Mouse (Mus musculus) bone marrow macrophage, adult 2 months (primary cell): ENCODE results near the gene Lefty1. TPM values are rescaled to one million over a fixed set of nuclear protein-coding genes. Genes with fewer than 3 reads are reported as not detected.
A peak's percentile ranks its signal among the peaks of the same experiment; 100 is the strongest.

Experiments used
- H3K27ac ChIP-seq: 2 replicates; pipeline ENCODE4 v1.5.1; 2012; ENCODE audit warnings: low read depth, low read length; ENCODE audit not compliant: insufficient read depth
- H3K4me1 ChIP-seq: 2 replicates; pipeline ENCODE4 v1.6.1; 2012; ENCODE audit warnings: low read length; ENCODE audit not compliant: control insufficient read depth, insufficient read depth
- H3K4me3 ChIP-seq: 2 replicates; pipeline ENCODE4 v1.5.1; 2012; ENCODE audit warnings: mild to moderate bottlenecking, low read length, moderate library complexity; ENCODE audit not compliant: insufficient read depth
- CTCF ChIP-seq: IDR thresholded peaks from 2 replicates; pipeline ENCODE4 v1.5.1; 2012; ENCODE audit warnings: low read depth, mild to moderate bottlenecking, low read length, moderate library complexity
- POLR2A ChIP-seq: IDR thresholded peaks from 2 replicates; pipeline ENCODE4 v1.6.1; 2012; ENCODE audit warnings: mild to moderate bottlenecking, low read depth, low read length, borderline replicate concordance
- polyA plus RNA-seq: library from polyadenylated mRNA; stranded (reverse); fragments of >200 nt; gene quantifications from 2 replicates; pipeline ENCODE4 v1.2.4, GENCODE M21; 2012; ENCODE audit not compliant: missing spikeins, insufficient read depth, insufficient read length

Lefty1 gene
- polyA plus RNA-seq, 1 experiment: not detected

GRCm38 (mm10) chr1:180952808-180953207 lies 18.0 kb downstream of the Lefty1 start:
- Histone ChIP-seq H3K4me3 (no peak overlapping the region), H3K4me1 (peaks cover 10% of the 10 kb centered on the region), H3K27ac (no peak overlapping the region)
- TF ChIP-seq CTCF: no peak
- TF ChIP-seq POLR2A: no peak

DNA sequence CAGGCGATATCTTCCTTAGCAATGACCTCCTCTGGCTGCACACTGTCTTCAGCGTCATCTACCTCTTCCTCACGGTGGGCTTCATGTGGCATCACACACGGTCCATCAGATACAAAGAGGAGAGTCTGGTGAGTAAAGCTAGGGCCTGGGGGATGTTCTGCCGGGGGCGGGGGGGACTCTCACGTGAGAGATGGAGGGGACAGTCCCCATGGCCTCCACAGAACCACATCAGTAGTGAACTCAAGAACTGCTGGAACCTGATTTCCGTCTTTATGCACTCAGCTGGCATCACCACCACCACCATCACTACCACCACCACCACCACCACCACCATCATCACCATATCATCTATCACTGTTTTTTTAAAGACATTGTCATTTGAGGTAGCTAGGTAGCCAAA lies 21.6 kb downstream of the Lefty1 start:
- H3K4me1 ChIP-seq: peaks cover 10% of the 10 kb centered on the region
- H3K4me3 ChIP-seq: no peak overlapping the region
- TF ChIP-seq POLR2A: no peak
- no peak for TF ChIP-seq CTCF
- H3K27ac ChIP-seq: peak overlapping the region; percentile 20; the same call in 1 of the 2 replicates

DNA sequence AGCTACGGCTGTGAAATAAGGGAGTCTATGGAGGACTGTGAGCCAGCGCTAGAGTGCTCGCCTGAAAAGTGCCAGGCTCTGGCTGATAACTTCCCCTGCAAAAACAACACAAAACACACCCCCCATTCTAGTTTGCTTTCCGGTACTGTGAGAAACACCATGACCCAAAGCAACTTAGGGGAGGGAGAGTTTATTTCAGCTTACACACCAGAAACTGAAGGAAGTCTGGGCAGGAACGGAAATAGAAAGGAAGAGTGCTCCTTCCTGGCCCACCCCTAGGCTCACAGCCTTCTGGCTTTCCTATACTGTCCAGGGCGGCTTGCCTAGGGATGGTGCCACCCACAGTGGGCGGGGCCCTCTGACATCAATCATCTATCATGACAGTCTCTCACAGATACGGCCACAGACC lies 22.2 kb downstream of the Lefty1 start:
- peak overlapping the region; percentile 20; the same call in 1 of the 2 replicates for H3K27ac ChIP-seq
- TF ChIP-seq CTCF (no peak), POLR2A (no peak)
- H3K4me3 ChIP-seq: no peak overlapping the region
- peaks cover 10% of the 10 kb centered on the region for H3K4me1 ChIP-seq

- Histone ChIP-seq H3K4me1 (peaks cover 10% of the 10 kb centered on the region), H3K27ac (no peak overlapping the region), H3K4me3 (no peak overlapping the region)
- TF ChIP-seq CTCF (no peak), POLR2A (no peak)
These were observed 23.2 kb downstream of the Lefty1 start for GRCm38 (mm10) chr1:180957989-180958388.

DNA sequence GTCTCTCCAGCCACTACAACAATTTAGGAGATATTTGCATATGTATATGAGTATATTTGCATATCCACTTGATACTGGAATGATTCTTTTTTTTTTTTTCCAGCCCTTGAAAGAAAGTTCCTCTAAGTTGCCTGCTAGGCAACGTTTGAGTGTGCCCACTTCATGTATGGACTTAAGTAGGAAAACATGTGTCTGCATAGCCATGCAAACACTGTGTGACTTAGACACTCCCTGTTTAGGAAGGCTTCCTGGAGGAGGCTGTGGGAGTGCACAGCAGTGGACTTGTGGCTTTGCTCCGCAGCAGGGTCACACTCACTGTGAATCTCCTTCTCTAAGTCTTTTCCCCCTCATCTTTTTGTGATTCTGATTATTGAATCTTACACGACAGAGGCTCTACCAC lies 24.0 kb downstream of the Lefty1 start:
- H3K27ac ChIP-seq: no peak overlapping the region
- TF ChIP-seq POLR2A: no peak
- no peak for TF ChIP-seq CTCF
- H3K4me3 ChIP-seq: no peak overlapping the region
- H3K4me1 ChIP-seq: peaks cover 10% of the 10 kb centered on the region

DNA sequence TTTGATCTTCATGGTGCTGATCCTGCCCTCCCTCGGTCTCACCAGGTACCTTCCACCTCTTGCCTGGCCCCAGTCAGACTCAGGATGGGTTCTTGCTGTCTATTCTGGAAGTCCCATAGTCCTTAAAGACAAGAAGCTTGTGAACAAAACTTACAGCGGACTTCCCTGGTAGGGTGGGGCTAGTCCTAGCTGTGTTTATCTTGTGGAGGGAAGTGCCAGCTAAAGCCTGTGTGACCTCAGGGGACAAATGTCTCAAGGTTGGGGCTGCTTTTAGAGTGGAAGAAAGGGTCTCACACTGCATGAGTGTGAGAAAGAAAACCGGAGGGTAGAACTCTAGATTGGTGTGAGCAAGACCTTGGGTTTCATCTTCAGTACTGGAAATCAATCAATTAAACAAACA lies 31.0 kb downstream of the Lefty1 start:
- TF ChIP-seq POLR2A: no peak
- no peak for TF ChIP-seq CTCF
- no peak overlapping the region for H3K4me3 ChIP-seq
- no peak overlapping the region for H3K27ac ChIP-seq
- no peaks in the 10 kb centered on the region for H3K4me1 ChIP-seq

- Histone ChIP-seq H3K27ac (no peak overlapping the region), H3K4me1 (no peaks in the 10 kb centered on the region), H3K4me3 (no peak overlapping the region)
- TF ChIP-seq POLR2A (no peak), CTCF (no peak)
These were observed 31.7 kb downstream of the Lefty1 start for GRCm38 (mm10) chr1:180966542-180966941.

DNA sequence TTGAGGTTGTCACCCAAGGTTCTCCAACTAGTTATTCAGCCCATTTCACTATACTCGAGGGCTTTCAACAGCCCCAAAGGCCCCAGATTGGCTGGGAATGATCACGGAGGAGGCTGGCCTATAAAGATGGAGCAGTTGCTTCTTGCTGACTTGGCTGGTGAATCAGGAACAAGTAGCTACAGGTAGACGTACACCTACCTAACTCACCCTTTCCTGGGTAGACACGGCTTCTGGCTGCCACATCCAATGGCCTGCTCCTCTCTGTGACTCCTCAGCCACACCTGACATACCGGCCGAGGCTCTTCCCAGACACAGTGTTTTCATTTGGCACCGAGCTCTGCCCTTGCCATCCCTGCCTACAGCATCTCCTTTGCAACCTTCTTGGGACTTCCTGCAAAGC lies 32.4 kb downstream of the Lefty1 start:
- Histone ChIP-seq H3K27ac (no peak overlapping the region), H3K4me3 (no peak overlapping the region), H3K4me1 (no peaks in the 10 kb centered on the region)
- TF ChIP-seq CTCF (no peak), POLR2A (no peak)

- peaks cover 13% of the 10 kb centered on the region for H3K4me1 ChIP-seq
- H3K4me3 ChIP-seq: no peak overlapping the region
- TF ChIP-seq POLR2A (no peak), CTCF (no peak)
- no peak overlapping the region for H3K27ac ChIP-seq
These were observed 38.1 kb downstream of the Lefty1 start for GRCm38 (mm10) chr1:180972941-180973340.

- H3K4me1 ChIP-seq: peaks cover 13% of the 10 kb centered on the region
- TF ChIP-seq CTCF (peak; percentile 72), POLR2A (no peak)
- H3K4me3 ChIP-seq: no peak overlapping the region
- H3K27ac ChIP-seq: peak overlapping the region; percentile 13
These were observed 39.4 kb downstream of the Lefty1 start for GRCm38 (mm10) chr1:180974126-180974746.

- Histone ChIP-seq H3K4me3 (no peak overlapping the region), H3K4me1 (peaks cover 14% of the 10 kb centered on the region), H3K27ac (no peak overlapping the region)
- TF ChIP-seq CTCF: peak; percentile 55; the same call in 1 of the 2 replicates
- TF ChIP-seq POLR2A: no peak
These were observed 41.4 kb downstream of the Lefty1 start for GRCm38 (mm10) chr1:180976110-180976679.
